Mouse (Mus musculus): ENCODE measurements around the gene Gnptab.

DNA sequence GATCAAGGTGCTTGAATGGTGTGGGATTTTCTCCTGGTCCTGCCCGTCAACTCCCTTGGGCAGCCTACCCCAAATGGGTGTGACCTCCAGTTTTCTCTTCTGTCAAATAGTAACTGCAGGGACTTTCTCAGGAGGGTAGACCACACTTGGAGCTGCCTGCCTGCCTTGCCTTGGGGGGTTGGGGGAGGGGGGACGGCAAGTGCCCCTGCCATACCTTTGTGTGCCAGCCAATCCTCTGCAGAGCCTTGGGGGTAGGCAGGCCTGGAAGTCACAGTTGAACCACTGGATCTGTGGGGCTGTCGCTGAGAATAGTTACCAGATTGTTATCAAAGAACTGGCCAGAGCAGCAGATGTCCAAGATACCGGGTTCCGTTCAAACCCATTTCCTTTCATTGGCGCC is 7.3 kb downstream of the Gnptab start:
- TF ChIP-seq POLR2AphosphoS2 (IDR thresholded peaks at IDR 0.05; ENCODE audit: insufficient read length, low read depth) (no peak), MYOD1 (IDR thresholded peaks at IDR 0.05; ENCODE audit: control insufficient read depth in 1 of 3, insufficient read length in 2 of 3, low read depth in 2 of 3) (no peak), POLR2A (IDR thresholded peaks at IDR 0.05; ENCODE audit: insufficient read length, low read depth) (no peak), E2F4 (IDR thresholded peaks at IDR 0.05; ENCODE audit: insufficient read depth) (no peak), MAX (IDR thresholded peaks at IDR 0.05; ENCODE audit: low read depth) (no peak), MYOG (IDR thresholded peaks at IDR 0.05; ENCODE audit: control insufficient read depth in 1 of 3, insufficient read depth in 1 of 3, insufficient read length in 2 of 3, low read depth in 2 of 3) (no peak), USF1 (IDR thresholded peaks at IDR 0.05; ENCODE audit: low read depth) (no peak), SRF (IDR thresholded peaks at IDR 0.05; ENCODE audit: control insufficient read depth, insufficient read length, low read depth) (no peak), TCF12 (IDR thresholded peaks at IDR 0.05; ENCODE audit: insufficient read depth, poor library complexity, severe bottlenecking) (no peak), CEBPB (IDR thresholded peaks at IDR 0.05; ENCODE audit: insufficient read depth, poor library complexity, severe bottlenecking) (no peak), TCF3 (IDR thresholded peaks at IDR 0.05; ENCODE audit: insufficient read length, low read depth) (no peak)

Measured in myocyte (in vitro differentiated cells).